Mouse (Mus musculus) C2C12 (cell line): ENCODE results near the gene Angptl1. TPM values are rescaled to one million over a fixed set of nuclear protein-coding genes. Genes with fewer than 3 reads are reported as not detected.

Experiments
- H3K27me3 ChIP-seq: one replicate; pipeline ENCODE4 v1.6.1; 2011; ENCODE audit not compliant: control insufficient read depth, insufficient read depth, insufficient read length
- H3K36me3 ChIP-seq: one replicate; pipeline ENCODE4 v1.6.1; 2011; ENCODE audit not compliant: control insufficient read depth, insufficient read depth
- H3K4me3 ChIP-seq: one replicate; pipeline ENCODE4 v1.5.1; 2011; ENCODE audit warnings: mild to moderate bottlenecking, control low read depth; ENCODE audit not compliant: poor library complexity, insufficient read depth, severe bottlenecking
- H3K79me2 ChIP-seq: one replicate; pipeline ENCODE4 v1.6.1; 2011; ENCODE audit not compliant: control insufficient read depth, insufficient read depth
- H3K79me3 ChIP-seq: one replicate; pipeline ENCODE4 v1.6.1; 2011; ENCODE audit warnings: low read depth, control low read depth
- H3ac ChIP-seq: one replicate; pipeline ENCODE3; 2011; ENCODE audit warnings: low read depth; ENCODE audit not compliant: control insufficient read depth, insufficient read length
- CEBPB ChIP-seq: IDR thresholded peaks from one replicate; pipeline ENCODE4 v1.6.1; 2011; ENCODE audit warnings: low read depth, mild to moderate bottlenecking, control low read depth, moderate library complexity
- CTCF ChIP-seq: IDR thresholded peaks from one replicate; pipeline ENCODE4 v1.5.1; 2011; ENCODE audit not compliant: control insufficient read depth, insufficient read depth, insufficient read length
- FOSL1 ChIP-seq: IDR thresholded peaks from one replicate; pipeline ENCODE4 v1.8.0; 2011; ENCODE audit warnings: mild to moderate bottlenecking, low read length; ENCODE audit not compliant: poor library complexity, insufficient read depth, severe bottlenecking
- MAX ChIP-seq: IDR thresholded peaks from one replicate; pipeline ENCODE4 v1.6.1; 2011; ENCODE audit warnings: mild to moderate bottlenecking, control low read depth
- MYOD1 ChIP-seq: IDR thresholded peaks from one replicate; pipeline ENCODE4 v1.6.1; 2011; ENCODE audit warnings: low read depth; ENCODE audit not compliant: control insufficient read depth, insufficient read length
- MYOG ChIP-seq: IDR thresholded peaks from one replicate; pipeline ENCODE4 v1.6.1; 2011; ENCODE audit not compliant: control insufficient read depth, insufficient read length; ENCODE audit errors: extremely low read depth
- USF1 ChIP-seq: IDR thresholded peaks from one replicate; pipeline ENCODE4 v1.6.1; 2011; ENCODE audit warnings: low read depth, mild to moderate bottlenecking, control low read depth, moderate library complexity
- long read RNA-seq, 2 experiments: library from polyadenylated mRNA; unstranded; transcript quantifications; one replicate each; pipeline ENCODE4 v2.0.0; 2019 to 2020
- polyA plus RNA-seq: library from polyadenylated mRNA; unstranded; fragments of >200 nt; fragmentation: generic; extraction: Trizol; gene quantifications from one replicate; pipeline ENCODE4 v1.2.1, GENCODE M21; 2012; ENCODE audit warnings: missing spikeins

Gene Angptl1
- 0.02 TPM for polyA plus RNA-seq
- long read RNA-seq, experiment 1 = 0 reads
- long read RNA-seq, experiment 2 = 0 reads

DNA sequence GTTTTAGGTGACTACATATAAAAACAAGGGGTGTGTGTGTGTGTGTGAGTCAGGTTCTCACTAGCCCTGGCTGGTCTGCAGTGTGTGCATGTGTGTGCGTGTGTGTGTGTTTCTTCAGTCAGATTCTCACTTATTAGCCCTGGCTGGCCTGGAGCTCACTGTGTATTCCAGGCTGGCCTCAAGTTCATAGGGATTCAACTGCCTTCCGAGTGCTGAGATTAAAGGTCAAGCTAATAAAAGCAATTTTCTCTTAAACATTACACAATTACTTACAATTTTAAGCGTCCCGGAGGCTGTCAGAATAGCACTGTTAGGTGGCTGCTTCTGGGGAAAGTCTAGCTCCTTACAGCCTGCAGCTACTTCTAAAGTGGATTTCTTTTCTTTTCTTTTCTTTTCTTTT is at the start of gene Angptl1:
Angptl1 (plus strand) TSS at position 386 of the 400 bp plus-strand sequence.
- H3K27me3 ChIP-seq = no peaks in the 10 kb centered on the region
- no peak within 1 kb of the TSS for H3K4me3 ChIP-seq
- H3K79me3 ChIP-seq = no peaks in the 10 kb centered on the region
- TF ChIP-seq MAX = no peak
- no peak for TF ChIP-seq MYOD1
- no peak for TF ChIP-seq CEBPB
- TF ChIP-seq MYOG = no peak
- TF ChIP-seq FOSL1 = no peak
- no peak for TF ChIP-seq CTCF
- no peaks in the 10 kb centered on the region for H3K79me2 ChIP-seq
- H3K36me3 ChIP-seq = no peaks in the 10 kb centered on the region
- H3ac ChIP-seq = no peak within 1 kb of the TSS

DNA sequence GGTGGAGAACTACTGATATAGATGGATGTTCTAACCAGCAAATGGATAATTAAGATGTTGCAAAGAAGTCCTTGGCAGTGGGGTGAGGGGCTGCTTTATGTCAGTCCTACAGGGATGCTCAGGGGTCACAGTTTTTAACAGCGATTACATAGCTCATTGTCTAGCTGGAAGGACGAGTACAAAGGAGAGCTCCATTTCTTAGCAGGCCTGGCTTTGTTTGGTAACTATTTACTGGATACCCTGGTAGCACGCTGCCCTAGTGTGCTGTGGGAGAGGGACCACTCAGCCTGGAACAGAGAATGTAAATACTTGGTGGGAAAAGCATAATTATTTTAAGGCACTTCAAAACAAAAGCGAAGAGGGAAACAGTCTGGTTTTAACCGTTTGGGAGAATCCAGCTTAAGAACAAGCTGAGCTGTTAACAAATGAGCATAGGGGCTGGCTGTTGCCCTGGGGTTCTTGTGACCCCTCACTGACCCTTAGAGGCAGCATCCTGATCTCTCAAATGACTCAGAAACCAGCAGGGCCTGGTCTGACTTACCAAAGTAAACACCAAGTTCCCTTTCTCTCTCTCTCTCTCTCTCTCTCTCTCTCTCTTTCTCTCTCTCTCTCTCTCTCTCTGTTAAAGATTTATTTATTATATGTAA is 48.4 kb upstream of the Angptl1 start:
- Histone ChIP-seq H3K79me3 (no peaks in the 10 kb centered on the region), H3K27me3 (no peaks in the 10 kb centered on the region), H3K36me3 (no peaks in the 10 kb centered on the region), H3ac (no peak overlapping the region), H3K4me3 (no peak overlapping the region), H3K79me2 (no peaks in the 10 kb centered on the region)
- TF ChIP-seq MAX = no peak
- no peak for TF ChIP-seq FOSL1
- no peak for TF ChIP-seq CTCF

DNA sequence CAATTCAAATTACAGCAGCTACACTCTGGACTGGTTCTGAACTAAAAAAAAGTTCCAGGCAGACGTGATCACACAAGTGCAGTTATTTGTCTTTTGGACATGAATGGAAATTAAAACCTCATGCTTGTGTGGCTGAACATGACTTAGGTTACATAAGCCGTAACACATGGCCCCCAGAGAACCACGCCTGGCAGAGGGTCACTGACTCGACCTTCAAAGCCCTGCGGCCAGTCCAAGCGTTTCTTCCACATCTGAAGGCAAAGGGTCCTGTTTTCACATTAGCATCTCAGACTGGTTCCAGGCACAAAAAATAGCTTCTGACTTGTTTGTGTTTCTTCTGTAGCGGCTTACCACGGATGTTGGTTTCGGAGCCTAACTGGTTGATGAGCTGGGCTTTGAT is 42.1 kb upstream of the Angptl1 start:
- TF ChIP-seq MYOG = no peak
- no peak for TF ChIP-seq MAX
- TF ChIP-seq CTCF = no peak
- no peak for TF ChIP-seq USF1
- TF ChIP-seq CEBPB = no peak
- no peak overlapping the region for H3K4me3 ChIP-seq
- H3K79me2 ChIP-seq = no peaks in the 10 kb centered on the region
- no peak overlapping the region for H3ac ChIP-seq
- no peaks in the 10 kb centered on the region for H3K79me3 ChIP-seq
- no peaks in the 10 kb centered on the region for H3K36me3 ChIP-seq
- no peaks in the 10 kb centered on the region for H3K27me3 ChIP-seq

DNA sequence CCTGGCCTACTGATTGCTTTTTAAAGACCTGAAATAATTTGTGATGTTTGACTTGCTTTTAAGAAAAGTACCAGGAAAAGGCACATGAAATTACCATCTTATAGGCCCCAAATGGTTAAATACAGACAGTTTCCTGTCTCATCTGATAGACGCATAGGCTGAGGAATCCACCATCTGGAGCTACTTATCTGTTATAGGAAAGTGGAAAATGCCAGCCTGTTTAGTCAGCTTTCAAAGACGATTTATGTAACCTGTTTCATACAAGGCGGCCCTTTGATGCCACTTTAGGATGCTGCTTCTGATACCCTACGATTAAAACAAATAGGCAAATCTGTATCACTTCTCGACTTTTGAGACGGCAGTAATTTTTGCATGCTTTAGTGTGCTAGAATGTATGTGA is 37.1 kb upstream of the Angptl1 start:
- no peaks in the 10 kb centered on the region for H3K27me3 ChIP-seq
- no peak overlapping the region for H3ac ChIP-seq
- H3K4me3 ChIP-seq = no peak overlapping the region
- no peaks in the 10 kb centered on the region for H3K79me2 ChIP-seq
- H3K36me3 ChIP-seq = no peaks in the 10 kb centered on the region
- H3K79me3 ChIP-seq = no peaks in the 10 kb centered on the region
- TF ChIP-seq MYOG (no peak), MYOD1 (no peak), CTCF (no peak), MAX (no peak), USF1 (no peak)

DNA sequence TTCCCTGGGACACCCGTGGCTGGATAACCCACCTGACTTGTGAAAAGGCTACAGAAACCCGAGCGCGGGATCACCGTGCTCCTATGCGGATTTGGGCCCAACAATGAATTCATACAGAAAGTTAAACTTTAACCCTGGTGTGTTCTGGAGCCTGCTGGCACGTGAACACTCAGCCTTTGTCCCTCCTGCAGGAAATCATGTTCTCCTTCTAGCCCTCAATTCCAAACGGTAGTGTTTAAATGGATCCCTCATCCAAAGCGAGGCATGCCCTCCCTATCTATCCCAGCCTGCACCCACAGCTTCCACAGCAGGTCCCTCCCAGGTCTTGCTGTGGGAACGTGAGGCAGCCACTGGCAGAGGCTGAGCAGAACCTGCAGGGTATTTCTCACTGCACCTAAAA is 30.0 kb upstream of the Angptl1 start:
- Histone ChIP-seq H3K4me3 (no peak overlapping the region), H3ac (no peak overlapping the region), H3K36me3 (no peaks in the 10 kb centered on the region), H3K27me3 (no peaks in the 10 kb centered on the region), H3K79me2 (no peaks in the 10 kb centered on the region), H3K79me3 (no peaks in the 10 kb centered on the region)
- TF ChIP-seq CEBPB (no peak), MAX (no peak), CTCF (no peak)

DNA sequence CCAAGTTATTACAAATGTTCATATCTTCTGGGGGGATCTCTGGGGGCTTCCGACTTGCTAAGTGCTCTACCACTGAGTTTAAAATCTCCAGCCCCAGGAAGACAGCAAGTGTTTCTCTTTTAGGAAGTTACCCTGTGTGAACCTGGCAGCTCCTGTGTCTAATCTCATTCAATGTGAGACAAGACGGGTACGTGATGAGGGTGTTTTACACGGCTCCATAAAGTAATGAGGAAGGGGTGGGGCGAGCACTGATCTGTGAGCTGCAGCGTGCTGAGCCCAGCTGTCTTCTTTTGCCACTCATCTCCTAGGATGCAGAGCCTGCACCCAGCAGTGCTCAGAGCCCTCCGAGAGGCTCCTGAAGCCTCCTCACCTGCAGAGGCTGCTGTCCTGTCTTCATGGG is 26.4 kb upstream of the Angptl1 start:
- Histone ChIP-seq H3K4me3 (no peak overlapping the region), H3ac (no peak overlapping the region), H3K27me3 (no peaks in the 10 kb centered on the region), H3K36me3 (no peaks in the 10 kb centered on the region), H3K79me2 (no peaks in the 10 kb centered on the region), H3K79me3 (no peaks in the 10 kb centered on the region)
- TF ChIP-seq MYOG (no peak), CTCF (no peak), MYOD1 (no peak)

DNA sequence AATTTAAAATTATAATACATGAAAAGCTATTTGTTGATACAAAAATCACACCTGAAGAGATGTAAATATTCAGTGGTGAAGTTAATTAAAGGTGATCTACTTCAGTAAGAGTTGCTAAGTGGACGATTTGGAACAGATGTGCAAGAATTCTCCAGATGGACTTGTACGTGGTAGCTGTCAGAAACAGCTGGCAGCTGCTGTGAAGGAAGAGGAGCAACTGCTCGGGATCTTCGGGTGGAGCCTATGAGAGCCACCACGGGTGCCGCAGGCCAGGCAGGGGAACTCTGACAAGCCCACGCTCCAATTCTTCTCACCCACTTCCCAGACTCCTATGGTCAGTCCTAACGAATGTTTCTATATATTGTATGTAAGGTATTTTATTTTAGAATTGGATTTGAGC is 25.6 kb upstream of the Angptl1 start:
- Histone ChIP-seq H3K36me3 (no peaks in the 10 kb centered on the region), H3K79me2 (no peaks in the 10 kb centered on the region), H3K4me3 (no peak overlapping the region), H3K79me3 (no peaks in the 10 kb centered on the region), H3K27me3 (no peaks in the 10 kb centered on the region), H3ac (no peak overlapping the region)
- no peak for TF ChIP-seq CTCF
- TF ChIP-seq FOSL1 = no peak
- TF ChIP-seq USF1 = no peak
- no peak for TF ChIP-seq CEBPB
- no peak for TF ChIP-seq MYOG
- TF ChIP-seq MAX = no peak
- TF ChIP-seq MYOD1 = no peak
